Mouse (Mus musculus) lung, adult 2 months (tissue): Measurements from ENCODE around the gene Kntc1. TPM values are rescaled to one million over a fixed set of nuclear protein-coding genes. Genes with fewer than 3 reads are reported as not detected.
A peak's percentile ranks its signal among the peaks of the same experiment; 100 is the strongest.
"Not testable (repeated sequence)": the region's sequence is repeated elsewhere in the genome, so short reads cannot be mapped to it uniquely, and the experiment has no call there.

ENCODE experiments used
- DNase-seq: peaks from one replicate; pipeline ENCODE4 v3.0.0; 2022
- H3K4me1 ChIP-seq: fragments of 200-500 bp; 2 replicates; pipeline ENCODE4 v1.6.1; 2011; ENCODE audit warnings: low read length; ENCODE audit not compliant: control insufficient read depth, insufficient read depth
- H3K4me3 ChIP-seq: fragments of 200-500 bp; replicated peaks from 2 replicates; pipeline ENCODE3; 2011; ENCODE audit warnings: low read depth, mild to moderate bottlenecking, control low read depth, low read length; ENCODE audit errors: extremely low read depth
- CTCF ChIP-seq: fragments of 200-500 bp; IDR thresholded peaks from 2 replicates; pipeline ENCODE4 v1.5.1; 2011; ENCODE audit warnings: mild to moderate bottlenecking, low read length, control low read depth; ENCODE audit not compliant: insufficient read depth
- POLR2A ChIP-seq: fragments of 200-500 bp; IDR thresholded peaks from 2 replicates; pipeline ENCODE4 v1.6.1; 2011; ENCODE audit warnings: low read depth, mild to moderate bottlenecking, control low read depth, low read length, borderline replicate concordance; ENCODE audit errors: extremely low read depth
- WGBS: fragments of 180-500 bp; shearing (Covaris S2); methylation state at CpG from one replicate; pipeline ENCODE4 v1.1.7; 2018; 5-methylcytosine and 5-hydroxymethylcytosine counted together
- polyA plus RNA-seq: library from polyadenylated mRNA; depleted of rRNA; stranded (reverse); fragments of >200 nt; gene quantifications from 2 replicates; pipeline ENCODE4 v1.2.3, GENCODE M21; 2012

The Kntc1 gene
- polyA plus RNA-seq, 1 experiment, result 1.3 TPM

DNA sequence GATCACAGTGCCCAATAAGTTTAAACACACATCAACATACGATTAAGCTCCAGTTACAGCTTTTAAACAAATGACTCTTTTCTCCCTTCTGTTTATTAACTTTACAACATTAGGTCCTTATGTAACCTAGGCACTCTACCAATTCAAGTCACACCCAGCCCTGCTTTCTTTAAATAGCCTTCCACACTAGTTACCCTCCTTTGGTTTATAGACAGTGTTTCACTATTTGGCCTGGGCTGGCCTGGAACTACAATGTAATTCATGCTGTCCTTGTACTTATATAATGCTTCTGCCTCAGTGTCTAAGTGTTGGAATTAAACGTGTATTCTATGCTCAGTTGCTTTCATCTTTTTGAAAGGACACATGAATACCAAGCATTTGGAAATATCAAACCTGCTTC lies 5.2 kb upstream of the Kntc1 start:
- WGBS, result 54% methylated on average over 2 of the region's 2 CpGs
- TF ChIP-seq POLR2A (no peak), CTCF (no peak)
- no peak for DNase-seq
- Histone ChIP-seq H3K4me1 (peaks cover 9% of the 10 kb centered on the region), H3K4me3 (no peak overlapping the region)

DNA sequence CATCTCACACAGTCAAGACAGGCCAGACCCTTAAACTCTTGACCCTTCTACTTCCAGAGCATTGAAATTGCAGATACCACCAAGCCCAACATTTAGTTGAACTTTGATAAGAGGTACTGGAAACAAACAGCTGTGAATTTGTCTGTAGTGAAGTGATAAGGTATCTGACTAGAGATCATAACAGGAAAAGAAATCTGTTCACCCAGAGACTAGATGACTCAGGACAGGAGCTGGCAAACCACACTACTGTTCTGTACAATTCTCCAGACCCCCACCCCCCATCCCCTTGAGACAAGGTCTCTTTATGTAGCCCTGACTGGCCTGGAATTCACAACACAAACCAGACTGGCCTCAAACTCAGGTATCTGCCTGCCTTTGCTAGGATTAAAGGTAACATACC lies 3.3 kb upstream of the Kntc1 start:
- no peak for TF ChIP-seq POLR2A
- no peak for TF ChIP-seq CTCF
- Histone ChIP-seq H3K4me1 (peaks cover 9% of the 10 kb centered on the region), H3K4me3 (no peak overlapping the region)
- no peak for DNase-seq

GRCm38 (mm10) chr5:123747604-123748003 lies 1.9 kb upstream of the Kntc1 start:
- Histone ChIP-seq H3K4me3 (no peak overlapping the region), H3K4me1 (peaks cover 9% of the 10 kb centered on the region)
- no peak for DNase-seq
- TF ChIP-seq POLR2A (no peak), CTCF (no peak)
- WGBS, result 11% methylated on average over 7 of the region's 7 CpGs

- TF ChIP-seq POLR2A, result no peak
- no peak for TF ChIP-seq CTCF
- WGBS, result under 1% methylated on average over 18 of the region's 18 CpGs
- peak overlapping the region; percentile 81 for H3K4me3 ChIP-seq
- H3K4me1 ChIP-seq, result peaks cover 9% of the 10 kb centered on the region
- DNase-seq, result no peak
Measured at GRCm38 (mm10) chr5:123748339-123749064, 1.0 kb upstream of the Kntc1 start.

DNA sequence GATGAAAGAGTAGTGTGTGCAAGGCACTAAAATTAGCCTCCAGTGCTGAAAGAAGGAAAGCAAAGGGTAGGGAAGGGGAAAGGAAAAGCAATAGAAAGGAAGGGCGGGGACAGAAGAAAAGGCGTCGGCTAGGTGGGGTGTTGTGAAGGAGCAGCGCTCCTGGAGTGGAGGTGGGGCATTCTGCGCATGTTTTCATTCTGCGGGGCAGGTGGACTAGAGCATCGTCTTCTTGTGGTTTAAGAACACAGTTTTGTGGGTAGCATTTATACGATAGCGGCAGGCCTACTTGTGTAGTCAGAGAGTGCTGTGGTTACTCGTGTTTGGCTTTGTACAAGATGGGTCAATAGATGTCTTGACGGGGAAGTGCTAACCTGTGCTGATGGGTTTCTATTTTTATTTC lies 16.0 kb downstream of the Kntc1 start:
- H3K4me1 ChIP-seq, result no peaks in the 10 kb centered on the region
- DNase-seq, result no peak
- WGBS, result 86% methylated on average over 11 of the region's 11 CpGs
- no peak overlapping the region for H3K4me3 ChIP-seq
- TF ChIP-seq POLR2A (no peak), CTCF (no peak)

DNA sequence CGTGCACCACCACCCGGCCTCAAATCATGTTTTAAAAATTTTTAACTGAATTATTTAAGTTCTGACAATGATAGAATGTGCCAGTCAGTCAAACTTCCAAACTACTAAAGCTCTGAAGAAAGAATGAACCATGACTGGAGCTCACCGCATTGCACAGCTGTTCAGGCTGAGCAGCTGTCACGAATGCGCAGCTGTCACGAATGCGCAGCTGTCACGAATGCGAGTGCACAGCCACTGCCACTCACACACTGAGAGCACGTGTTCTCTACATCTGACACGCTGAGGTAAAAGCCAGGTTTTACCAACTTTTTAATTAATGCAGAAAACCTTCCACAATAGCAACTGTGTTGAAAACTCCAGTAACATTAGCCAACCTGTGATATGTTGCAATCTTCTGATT lies 16.9 kb downstream of the Kntc1 start:
- H3K4me3 ChIP-seq, H3K4me1 ChIP-seq, DNase-seq: not testable (repeated sequence)
- WGBS, result 91% methylated on average over 11 of the region's 11 CpGs

- Histone ChIP-seq H3K4me1 (no peaks in the 10 kb centered on the region), H3K4me3 (no peak overlapping the region)
- 89% methylated on average over 9 of the region's 9 CpGs for WGBS
- no peak for TF ChIP-seq CTCF
- no peak for TF ChIP-seq POLR2A
- DNase-seq, result no peak
Measured at GRCm38 (mm10) chr5:123773441-123773840, 23.9 kb downstream of the Kntc1 start.

- no peak for DNase-seq
- Histone ChIP-seq H3K4me3 (no peak overlapping the region), H3K4me1 (no peaks in the 10 kb centered on the region)
- TF ChIP-seq POLR2A (no peak), CTCF (no peak)
- 89% methylated on average over 8 of the region's 8 CpGs for WGBS
Measured at GRCm38 (mm10) chr5:123780716-123781115, 31.2 kb downstream of the Kntc1 start.

DNA sequence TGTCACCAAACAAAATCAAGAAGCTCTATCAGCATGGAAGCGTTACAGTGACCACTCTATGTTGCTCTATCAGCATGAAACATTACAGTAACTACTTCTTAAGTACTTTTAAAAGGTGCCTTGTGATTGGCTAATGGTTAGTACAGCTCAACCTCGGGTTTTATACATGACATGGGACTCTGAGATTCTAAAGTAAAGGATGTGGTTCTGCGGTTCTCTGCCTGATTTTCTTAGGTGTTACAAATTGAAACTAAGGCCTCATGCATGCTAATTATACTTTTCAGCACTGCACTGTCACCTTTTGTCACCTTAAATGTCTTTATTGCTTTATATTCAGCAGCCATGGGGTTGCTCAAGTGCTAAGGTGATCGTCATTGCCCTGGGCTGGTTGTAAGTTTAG lies 32.3 kb downstream of the Kntc1 start:
- WGBS, result 87% methylated on average over 4 of the region's 4 CpGs
- DNase-seq, result no peak
- TF ChIP-seq CTCF (no peak), POLR2A (no peak)

DNA sequence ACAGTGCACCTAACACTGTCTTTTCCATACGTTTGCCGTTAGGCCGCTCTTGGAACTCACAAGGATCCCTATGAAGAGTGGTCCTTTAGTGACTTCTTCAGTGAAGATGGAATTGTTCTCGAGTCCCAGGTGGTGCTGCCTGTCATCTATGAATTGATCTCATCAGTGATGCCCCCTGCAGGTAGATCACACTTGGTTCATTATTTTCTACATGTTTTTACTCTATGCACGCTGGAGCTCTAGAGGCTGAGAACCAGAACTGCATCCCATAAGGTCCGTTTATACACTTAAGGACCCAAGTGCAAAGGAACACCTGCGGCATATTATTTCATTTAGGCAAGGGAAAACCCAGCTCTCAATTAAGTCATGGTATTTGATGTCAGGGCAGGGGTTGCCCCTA lies 39.5 kb downstream of the Kntc1 start:
- Histone ChIP-seq H3K4me3 (no peak overlapping the region), H3K4me1 (no peaks in the 10 kb centered on the region)
- no peak for TF ChIP-seq CTCF
- no peak for TF ChIP-seq POLR2A
- no peak for DNase-seq
- WGBS, result 93% methylated on average over 7 of the region's 7 CpGs

More for the DNA sequence above, 32.3 kb downstream of the Kntc1 start:
- Histone ChIP-seq H3K4me3 (no peak overlapping the region), H3K4me1 (no peaks in the 10 kb centered on the region)

GRCm38 (mm10) chr5:123793081-123793480 lies 43.6 kb downstream of the Kntc1 start:
- no peak for TF ChIP-seq POLR2A
- no peak for TF ChIP-seq CTCF
- no peak for DNase-seq
- H3K4me1 ChIP-seq, result no peaks in the 10 kb centered on the region
- H3K4me3 ChIP-seq, result no peak overlapping the region
- 84% methylated on average over 2 of the region's 2 CpGs for WGBS
